Mouse (Mus musculus) lung, postnatal 0 days (tissue): ENCODE results near the gene Gm11444.
A peak's percentile ranks its signal among the peaks of the same experiment; 100 is the strongest.

ENCODE experiments used
- CTCF ChIP-seq: IDR thresholded peaks from 2 replicates; pipeline ENCODE4 v1.5.1; 2016; ENCODE audit warnings: antibody characterized with exemption, mild to moderate bottlenecking
- EP300 ChIP-seq: IDR thresholded peaks from 2 replicates; pipeline ENCODE4 v1.6.1; 2016; ENCODE audit warnings: antibody characterized with exemption, mild to moderate bottlenecking, control low read depth

DNA sequence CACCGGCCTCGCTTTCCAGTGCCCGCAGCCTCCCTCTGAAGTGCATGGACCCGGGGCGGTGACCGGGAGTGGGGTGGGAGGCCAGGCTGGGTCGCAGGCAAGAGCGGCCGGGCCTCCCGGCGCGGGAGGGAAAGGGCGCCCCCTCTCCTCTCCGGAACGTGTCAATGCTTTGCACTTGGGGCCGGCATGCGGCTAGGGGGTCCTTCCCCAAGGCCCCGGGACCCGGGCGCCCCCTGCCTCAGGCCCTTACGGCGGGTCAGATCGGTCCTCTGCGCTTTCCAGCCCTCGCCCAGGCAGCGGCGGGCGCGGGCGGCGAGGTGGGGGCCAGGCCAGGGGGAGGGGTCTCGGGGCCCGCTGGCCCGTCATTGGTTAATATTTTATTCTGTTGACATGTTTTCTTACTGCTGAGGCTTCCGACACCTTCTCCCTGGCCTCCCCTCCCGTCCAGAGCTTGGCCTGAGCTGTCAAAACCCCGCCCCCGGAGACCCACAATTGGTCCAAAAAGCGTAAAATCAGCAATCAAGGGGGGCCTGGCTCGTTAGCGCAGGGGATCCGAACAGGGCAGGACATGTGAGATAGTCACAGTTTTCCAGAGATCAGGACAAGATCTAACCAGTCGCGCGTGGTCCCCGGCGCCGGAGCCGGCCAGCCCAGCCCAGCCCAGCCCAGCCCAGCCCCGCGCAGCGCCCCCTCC lies 17.8 kb downstream of the Gm11444 start, which contains the start of gene Tbx2:
- no peak for TF ChIP-seq EP300
- peak; percentile 47 for TF ChIP-seq CTCF
